Mouse (Mus musculus) Muller cell, postnatal 12 days (primary cell): Measurements from ENCODE around the gene Akt3.

Experiments used
- DNase-seq: peaks from one replicate; pipeline ENCODE4 v3.0.0-alpha.2; 2015; ENCODE audit errors: inconsistent ontology term

Akt3 gene

DNA sequence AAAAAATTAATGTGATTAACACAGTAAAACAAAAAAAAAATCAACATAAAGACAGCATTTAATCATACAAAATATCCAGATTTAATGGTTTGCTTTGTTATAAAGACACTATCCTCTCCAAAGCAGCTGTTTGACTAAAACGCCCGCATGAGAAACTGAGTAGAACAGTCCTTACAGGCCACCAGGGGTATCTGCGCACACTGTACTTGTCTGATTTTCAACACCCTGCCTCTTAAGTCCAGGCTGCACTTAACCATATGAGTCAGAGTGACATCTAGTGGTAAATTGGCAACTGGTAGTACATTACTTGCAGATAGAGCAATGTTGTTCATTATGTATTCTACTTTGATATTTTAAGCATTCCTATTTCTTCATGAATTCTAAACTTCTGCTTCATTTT lies 69.3 kb downstream of the Akt3 start:
- peak; percentile 52 for DNase-seq

DNA sequence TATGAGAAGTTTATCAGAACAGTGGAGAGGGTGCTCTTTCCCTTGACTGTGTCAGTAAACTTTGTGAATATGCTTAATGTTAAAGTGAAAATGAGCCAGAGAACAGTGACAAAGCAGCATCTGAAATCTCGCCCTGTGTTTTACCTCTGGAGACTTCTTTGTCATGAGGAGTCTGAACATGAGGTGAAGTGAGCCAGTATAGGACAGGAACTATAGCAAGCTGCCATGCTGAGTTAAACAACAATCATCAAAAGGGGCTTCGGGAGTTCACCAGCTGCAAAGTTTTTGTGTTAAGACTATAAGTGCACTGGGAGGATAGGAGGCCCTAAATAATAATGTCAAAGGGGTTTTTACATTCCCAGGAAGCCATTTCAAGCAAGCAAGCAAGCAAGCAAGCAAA lies 71.3 kb downstream of the Akt3 start:
- no peak for DNase-seq

DNA sequence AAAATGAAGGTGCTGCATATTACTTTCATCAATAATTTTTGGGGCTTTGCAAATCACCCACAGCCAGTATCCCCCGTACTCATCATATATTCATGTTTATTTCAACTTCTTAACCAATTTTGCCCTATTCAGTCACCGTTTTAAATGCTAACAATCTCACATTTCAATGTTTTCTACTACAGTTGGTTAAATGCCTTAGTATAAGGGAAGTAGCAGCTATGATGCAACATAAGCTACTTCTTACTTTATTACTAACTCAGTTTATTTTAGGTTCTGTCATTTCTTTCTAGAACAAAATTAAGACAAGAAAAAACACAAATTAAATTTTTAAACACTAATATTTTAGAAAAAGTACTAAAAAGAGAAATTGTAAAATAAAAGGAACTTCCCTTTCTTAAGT lies 78.4 kb downstream of the Akt3 start:
- DNase-seq = no peak

DNA sequence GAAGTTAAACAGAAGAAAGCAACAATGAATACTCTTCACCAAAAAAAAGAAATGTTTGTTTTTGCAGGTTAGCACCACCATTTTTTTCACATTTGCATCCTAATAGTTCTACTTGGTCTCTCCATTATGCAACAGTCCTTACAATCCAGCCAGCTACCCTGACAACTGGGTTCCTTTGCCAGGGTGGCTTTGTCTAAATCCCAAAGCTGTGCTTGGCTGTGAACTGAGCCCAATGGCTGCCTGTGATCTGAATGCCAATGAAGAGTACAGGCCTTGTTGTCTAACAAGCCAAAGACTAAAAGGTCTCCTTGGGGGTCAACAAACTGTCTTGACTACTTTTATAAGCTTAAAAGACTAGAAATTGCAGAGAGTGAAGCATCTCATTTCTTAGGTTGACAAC lies 82.6 kb downstream of the Akt3 start:
- peak; percentile 50 for DNase-seq

DNA sequence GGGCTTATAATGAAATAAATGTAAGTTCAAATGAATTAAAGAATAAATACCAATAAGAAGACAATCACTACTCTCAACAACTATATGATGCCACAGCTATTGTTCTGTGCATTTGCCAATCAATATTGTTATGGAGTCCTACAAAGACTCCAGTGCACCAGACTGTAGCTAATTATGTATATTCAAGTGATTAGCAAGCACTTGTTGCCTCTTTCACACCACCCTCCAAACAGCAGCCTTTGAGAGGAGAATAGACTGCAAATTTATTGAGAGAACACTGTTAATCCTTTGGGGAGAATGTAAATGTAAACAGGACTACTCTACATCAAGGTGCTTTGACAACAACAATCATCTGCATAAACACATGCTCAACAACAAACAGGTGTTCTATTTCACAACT lies 86.7 kb downstream of the Akt3 start:
- no peak for DNase-seq

DNA sequence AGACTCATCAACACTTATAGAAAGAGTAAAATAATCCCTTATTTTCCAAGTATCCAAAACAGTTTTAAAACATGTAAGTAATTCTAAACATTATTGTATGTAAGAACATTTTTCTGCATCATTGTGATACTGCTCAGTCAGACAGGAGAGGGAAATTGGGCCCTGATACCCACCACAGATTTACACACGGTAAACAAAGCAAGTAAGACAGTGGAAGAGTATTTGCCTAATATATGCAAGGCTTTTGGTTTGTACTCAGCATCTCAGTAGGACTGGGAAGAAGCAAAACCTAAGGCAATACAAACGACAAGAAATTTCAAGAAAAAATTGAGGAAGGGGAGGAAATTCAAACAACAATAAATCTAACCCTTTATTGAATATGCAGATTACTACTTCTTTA lies 92.2 kb downstream of the Akt3 start:
- no peak for DNase-seq

DNA sequence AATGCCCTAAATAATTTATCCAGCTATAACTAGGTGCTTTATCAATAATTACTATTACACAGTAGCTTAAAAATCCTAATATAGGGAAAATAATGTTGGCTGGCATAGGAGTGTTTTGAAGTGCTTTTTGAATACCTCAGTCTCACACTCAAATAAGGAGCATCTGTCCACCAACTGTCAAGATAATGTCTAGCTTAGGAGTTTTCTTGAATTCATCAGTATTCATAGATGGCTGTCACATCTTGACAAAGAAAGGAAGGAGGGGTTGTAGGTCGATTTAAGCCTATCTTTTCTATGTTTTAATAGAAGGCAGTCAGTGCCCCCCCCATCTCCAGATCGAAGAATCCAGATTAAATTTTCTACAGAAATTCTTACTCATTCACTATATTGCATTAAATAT lies 92.7 kb downstream of the Akt3 start:
- no peak for DNase-seq

DNA sequence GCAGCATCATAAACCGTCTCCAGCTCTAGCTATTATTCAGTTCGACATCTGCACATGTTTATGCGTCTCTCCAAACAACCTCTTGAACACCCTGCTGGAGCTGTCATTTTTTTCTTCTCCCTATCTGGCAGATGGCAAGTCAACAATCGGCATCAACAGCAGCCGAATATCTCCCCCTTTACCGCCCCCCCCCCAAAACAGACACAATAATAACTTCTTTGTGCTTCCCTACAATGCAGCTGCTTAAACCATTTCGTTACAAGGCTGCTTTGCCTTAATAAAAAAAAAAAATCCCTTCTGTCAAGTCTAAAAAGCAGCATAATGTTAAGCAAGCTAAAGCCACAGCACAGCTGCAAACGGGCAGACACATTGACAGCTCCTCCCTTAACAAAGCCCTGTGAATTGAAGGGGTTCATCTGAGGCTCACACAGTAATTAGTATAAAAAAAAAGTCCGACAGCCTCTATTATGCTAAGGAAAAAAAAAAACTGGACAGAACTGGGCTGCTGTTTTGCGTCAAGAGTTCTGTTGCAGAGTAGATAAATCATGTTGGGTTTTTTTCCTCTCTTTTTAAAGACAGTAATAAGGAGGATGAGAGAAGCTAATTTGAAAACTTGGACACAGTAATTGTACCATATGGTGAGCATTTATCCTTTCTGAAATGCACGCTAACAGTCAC lies 107.5 kb downstream of the Akt3 start:
- peak; percentile 34 for DNase-seq

DNA sequence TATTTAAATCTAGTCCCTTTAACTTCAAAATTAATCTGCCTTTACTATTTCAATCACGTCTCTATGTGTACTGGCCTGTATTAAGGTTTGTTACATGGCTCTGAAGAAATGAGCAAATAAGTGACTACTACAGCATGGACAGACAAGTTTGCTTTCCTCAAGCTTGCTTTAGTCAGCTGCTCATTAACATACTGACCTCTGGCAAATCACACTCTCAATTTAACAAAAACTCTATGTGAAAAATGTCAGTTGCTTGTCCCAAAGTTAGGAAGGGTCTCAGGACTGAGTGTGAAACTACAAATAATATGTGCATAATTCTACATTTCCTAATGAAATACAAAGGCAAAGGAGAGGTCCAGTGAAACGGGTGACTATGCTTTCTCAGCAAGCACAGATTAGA lies 109.3 kb downstream of the Akt3 start:
- peak; percentile 15 for DNase-seq

DNA sequence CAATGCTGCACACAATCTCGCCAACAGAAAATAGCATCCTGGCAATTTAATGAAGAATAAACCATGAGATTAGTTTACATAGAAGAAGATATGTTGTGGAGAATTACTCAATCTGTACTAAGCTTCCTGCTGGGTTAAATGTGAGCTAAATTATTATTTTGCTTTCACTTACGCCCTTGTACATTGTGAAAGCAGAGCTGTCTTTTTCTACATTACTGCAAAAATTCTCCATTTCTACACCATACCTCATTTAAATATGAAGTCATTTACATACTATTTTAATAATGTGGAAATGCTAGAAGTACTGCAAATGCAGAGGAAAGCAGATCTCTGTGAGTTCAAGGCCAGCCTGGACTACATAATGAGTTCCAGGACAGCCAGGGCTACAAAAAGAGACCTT lies 116.5 kb downstream of the Akt3 start:
- DNase-seq = no peak

DNA sequence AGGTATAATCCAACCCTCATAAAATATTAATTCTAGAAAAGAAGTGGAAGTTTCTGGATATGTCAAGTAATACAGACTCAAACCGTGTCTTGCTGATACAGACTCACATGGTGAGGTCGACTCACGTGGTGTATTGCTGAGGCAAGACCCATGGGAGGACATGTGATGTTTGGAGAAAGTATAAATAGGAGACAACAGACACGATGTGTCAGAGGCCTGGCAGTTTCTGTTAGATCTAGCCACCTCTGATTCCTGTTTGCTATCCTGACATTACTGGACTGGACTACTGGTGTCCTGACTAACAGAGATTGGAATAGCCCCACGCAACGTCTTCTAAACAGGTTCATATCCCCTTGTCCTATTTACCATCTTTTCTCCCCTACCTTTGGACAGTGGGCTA lies 118.4 kb downstream of the Akt3 start:
- no peak for DNase-seq

DNA sequence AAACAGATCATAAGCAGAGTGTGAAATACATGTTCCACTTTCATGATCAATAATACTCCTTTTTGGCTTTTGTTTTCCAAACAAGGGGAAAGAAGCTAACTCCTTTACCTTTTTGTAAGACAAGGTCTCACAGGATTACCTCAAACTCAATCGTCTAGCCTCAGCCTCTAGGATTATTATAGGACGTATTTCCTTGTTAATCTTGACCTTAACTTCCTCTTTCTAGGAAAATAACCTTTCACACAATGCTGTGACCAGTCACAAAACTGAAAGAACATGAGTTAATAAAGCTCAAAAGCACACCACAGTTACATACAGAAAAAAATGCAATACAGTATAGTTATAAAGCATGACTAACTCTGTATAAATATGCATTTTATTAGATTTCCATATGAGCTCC lies 126.5 kb downstream of the Akt3 start:
- DNase-seq = no peak

DNA sequence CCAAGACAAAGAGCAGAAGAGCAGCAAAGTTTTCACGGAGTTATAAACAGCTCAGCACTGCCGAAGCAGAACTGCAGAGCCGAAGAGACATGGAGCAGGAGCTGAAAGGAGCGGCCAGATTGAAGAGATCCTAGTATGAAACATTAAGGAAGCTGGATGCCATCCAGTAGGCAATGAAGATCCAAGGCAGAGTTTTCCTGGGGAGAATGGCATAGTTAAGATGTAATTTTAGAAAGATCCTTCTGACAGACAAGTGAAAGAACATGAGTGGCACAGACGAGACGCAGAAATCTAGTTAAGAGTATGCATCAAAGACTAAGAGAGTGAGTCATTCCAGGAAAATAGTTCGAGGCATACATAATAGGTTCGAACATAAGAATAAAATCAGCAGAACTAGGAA lies 131.3 kb downstream of the Akt3 start:
- no peak for DNase-seq

DNA sequence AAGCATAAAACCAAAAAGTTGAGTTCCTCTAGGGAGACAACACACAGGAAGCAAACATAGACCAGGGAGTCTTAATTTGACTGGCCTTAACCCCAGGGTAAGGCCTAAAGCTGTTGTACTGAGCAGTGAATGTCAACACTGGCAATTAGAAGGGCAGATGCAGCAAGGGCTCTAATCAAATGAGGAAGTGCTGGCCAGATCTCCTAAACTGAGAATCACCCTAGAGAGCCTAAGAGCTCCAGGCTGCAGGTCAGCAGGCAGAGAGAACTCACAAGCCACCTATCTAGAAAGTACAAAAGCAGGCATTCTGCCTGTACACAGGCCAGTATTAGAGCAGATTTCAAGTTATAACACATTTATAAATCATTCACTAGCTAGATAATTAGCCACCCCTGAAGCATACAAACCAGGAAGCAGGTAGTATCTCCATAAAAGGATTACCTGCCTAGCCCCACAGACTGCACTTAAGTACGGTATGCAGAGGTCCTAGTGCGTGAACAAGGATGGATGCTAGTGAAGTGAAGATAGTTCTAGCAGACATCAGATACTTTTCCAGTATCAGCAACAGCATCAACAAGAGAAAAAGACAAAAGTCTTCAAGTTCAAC lies 147.2 kb downstream of the Akt3 start:
- no peak for DNase-seq

DNA sequence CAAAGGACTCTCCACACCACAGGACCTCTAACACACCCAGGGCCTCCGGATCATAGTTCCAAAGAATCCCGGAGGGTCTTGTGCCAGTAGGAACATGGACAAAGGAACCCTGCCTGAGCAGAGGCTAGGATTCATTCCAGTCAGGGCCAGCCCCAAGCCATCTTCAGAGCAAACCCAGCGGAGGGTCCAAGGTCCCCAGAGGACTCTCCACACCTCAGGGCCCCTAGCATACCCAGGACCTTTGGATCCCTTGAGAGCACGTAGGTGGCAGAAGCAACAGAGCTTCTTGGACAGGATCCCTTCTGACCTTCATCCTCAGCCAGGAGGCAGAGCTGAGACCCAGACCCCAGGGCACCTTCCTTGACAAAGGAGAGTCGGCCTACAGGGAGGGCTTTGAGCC lies 167.5 kb downstream of the Akt3 start:
- DNase-seq = no peak

DNA sequence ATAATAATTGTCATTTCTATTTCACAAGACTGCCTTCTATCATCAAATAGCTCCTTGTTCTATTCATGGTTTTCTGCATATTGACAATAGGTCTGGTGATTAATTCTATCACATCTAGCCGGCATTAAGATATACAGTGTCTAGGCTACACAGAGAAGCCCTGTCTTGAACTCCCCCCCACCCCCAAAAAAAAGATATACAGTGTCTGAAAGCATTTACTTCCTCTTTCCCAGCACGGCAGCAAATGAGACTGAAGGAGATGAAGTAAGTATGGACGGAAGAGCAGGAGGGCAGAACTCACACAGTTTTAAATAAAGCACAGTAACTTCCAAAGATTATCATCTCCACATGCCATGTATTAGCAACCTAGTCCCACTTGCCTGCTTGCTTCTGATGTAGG lies 168.5 kb downstream of the Akt3 start:
- DNase-seq = no peak

DNA sequence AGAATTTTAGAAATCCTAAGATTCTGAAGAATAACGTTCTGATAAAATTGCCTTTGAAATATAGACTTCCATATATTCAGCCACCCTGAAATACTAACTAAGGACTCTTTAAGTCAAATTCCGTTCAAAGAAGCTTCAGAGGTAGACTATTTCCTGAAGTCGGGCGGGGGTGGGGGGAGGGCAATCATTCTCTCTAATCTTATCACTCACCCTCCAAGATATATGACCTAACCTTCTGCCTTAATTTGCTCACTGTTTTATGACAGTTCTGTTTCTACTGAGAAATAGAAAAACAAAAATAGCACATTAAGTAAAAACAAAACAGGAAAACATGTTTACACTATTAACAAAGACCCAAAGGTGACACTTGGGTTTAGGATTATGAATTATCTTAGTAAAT lies 169.0 kb downstream of the Akt3 start:
- DNase-seq = no peak

DNA sequence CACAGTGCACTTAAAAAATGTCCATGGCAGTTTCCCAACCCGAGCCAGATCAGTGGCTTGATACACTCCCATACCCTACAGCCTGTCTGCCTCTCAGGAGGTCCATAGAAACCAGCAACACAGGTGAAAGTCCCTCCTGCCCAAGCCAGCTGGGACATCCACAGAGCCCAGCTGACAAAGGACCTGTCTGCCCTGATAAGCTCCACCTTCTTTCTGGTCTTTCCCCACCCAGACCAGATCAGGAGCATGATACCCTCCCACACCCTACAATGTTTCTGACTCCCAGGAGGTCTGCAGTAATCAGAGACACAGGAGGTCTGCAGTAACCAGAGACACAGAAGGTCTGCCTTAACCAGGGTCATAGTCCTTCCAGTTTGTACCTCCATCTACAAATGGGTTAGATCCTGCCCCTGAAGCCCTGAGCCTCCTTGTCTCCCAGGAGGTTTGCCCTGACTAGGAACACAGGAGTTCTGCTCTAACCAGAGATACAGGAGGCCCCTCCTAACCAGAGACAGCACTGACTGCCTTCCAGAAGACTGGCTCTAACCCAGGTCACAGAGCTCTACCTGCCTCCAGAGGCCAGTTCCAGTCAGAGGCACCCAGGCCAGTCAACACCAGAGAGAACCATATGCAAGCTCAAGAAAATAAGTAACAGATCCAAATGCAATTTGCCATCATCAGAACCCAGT lies 175.9 kb downstream of the Akt3 start:
- no peak for DNase-seq

DNA sequence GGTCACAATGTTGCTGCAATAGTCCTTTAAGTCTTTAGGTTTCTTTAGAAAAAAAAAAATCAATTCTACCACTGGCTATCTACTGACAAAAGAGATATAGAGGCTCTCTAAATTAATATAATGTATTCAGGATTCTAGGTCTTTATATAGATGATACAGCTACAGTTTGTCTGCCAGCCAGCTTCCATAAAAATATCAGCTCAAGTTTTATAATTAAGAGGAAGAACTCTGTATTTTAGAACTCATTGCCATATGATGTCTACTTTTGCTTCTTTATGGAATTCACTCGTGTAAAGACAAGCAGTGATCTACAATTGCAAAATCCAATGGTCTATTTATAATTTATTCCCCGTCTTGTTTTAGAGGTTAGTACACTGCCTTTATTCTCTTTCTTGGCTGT lies 188.8 kb downstream of the Akt3 start:
- DNase-seq = no peak

DNA sequence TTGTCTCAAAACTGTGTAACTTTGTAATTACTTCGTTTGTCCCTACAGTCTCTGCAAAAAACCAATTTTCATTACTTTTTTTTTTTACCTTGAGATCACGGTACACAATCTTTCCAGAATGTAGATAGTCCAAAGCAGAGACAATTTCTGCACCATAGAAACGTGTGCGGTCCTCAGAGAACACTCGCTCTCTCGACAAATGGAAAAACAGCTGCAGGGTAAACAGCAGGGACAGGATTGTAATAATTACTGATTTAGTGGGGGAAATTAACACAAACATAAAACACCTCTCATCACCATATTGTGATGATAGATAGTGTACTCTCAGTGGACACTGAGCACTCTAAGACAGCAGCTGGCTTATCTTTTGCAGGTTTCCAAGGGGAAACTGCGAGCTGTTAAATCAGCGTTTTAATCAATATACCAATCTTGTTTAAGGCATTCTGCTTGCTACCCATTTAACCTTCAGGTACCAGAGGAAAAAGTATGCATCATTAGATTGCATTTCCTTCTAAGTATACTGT lies 190.8 kb downstream of the Akt3 start:
- DNase-seq = no peak

DNA sequence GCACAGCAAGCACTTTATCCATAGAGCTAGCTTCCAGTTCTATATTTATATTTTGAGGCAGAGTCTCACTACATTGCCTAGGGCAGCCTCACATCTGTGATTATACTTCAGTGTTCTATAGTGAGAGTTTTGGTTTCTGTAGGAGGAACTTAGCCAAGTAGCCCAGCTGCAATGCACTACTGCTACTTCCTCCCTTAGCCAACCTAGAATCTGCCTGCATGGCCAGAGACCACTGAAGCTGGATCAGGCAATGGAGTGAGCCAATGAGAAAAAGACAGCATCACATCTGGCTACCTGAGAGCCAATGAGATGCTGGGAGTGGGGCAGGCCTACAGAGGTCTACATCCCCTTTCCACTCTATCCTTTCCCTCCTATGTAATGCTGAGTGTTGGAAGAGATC lies 192.3 kb downstream of the Akt3 start:
- DNase-seq = no peak

DNA sequence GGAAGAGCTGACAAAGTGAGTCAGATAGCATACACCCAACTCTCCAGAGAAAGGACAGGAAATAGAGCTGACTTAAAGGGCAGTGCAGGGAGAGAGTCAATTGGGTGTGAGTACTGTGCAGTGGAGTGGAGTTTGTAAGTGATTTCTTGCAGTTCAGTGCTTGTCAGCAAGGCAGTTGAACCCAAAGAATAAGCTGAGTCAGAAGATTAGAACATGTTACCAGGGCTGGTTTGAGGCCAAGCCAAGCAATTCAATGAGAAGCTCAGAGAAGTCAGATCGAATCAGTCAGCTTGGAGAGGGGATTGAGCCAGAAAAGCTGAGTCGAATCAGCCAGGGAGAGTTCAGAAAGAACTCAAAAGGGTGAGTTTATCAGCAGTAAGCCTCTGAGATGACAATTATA lies 196.2 kb downstream of the Akt3 start:
- peak; percentile 76 for DNase-seq

DNA sequence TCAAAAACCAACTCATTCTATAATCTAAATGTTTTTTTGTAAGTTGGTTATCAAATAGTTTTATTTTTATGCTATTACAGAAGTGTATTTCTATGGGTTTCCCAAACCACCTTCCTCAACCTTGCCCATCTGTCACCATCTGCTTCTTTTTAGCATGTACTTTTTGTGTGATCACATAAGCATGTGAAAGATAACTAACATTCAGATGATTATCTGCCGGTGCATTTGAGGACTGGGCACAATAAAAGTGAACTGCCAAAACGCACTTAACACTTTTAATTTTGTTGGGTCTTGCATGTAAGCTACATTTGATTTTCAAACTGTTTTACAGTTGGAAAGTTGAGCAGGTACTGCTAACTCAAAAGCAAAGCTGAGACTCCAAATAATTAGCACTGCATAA lies 203.1 kb downstream of the Akt3 start:
- DNase-seq = no peak
